Mouse (Mus musculus) kidney, adult 11 months (tissue): ENCODE measurements around the gene Gm10959.
"Not testable (repeated sequence)": the region's sequence is repeated elsewhere in the genome, so short reads cannot be mapped to it uniquely, and the experiment has no call there.

ENCODE experiments used
- DNase-seq: peaks from one replicate; pipeline ENCODE4 v3.0.0; 2022

Gm10959 gene

GRCm38 (mm10) chr3:122919260-122919659, at the start of gene Gm10959:
Gene Gm10959 (minus strand): TSS chr3:122919360.
- DNase-seq, result no peak

- no peak for DNase-seq
These were observed 49.2 kb upstream of the Gm10959 start for GRCm38 (mm10) chr3:122968391-122968790.

GRCm38 (mm10) chr3:122964301-122964700, 45.1 kb upstream of the Gm10959 start:
- DNase-seq, result no peak

GRCm38 (mm10) chr3:122950129-122950528, 31.0 kb upstream of the Gm10959 start:
- DNase-seq, result no peak

- no peak for DNase-seq
These were observed 24.3 kb upstream of the Gm10959 start for GRCm38 (mm10) chr3:122943387-122943890.

- no peak for DNase-seq
These were observed 20.1 kb upstream of the Gm10959 start for GRCm38 (mm10) chr3:122939215-122939614.

- not testable (repeated sequence) for DNase-seq
These were observed 18.0 kb upstream of the Gm10959 start for GRCm38 (mm10) chr3:122937176-122937575.

- no peak for DNase-seq
These were observed 13.3 kb upstream of the Gm10959 start for GRCm38 (mm10) chr3:122932466-122932865.

GRCm38 (mm10) chr3:122929723-122930122, 10.6 kb upstream of the Gm10959 start:
- no peak for DNase-seq

GRCm38 (mm10) chr3:122924009-122924914, 5.1 kb upstream of the Gm10959 start, which contains the start of gene 1810037I17Rik:
Gene 1810037I17Rik (plus strand): TSS chr3:122924203.
- peak; percentile 97 for DNase-seq

- no peak for DNase-seq
These were observed 4.0 kb upstream of the Gm10959 start for GRCm38 (mm10) chr3:122923147-122923546.

- peak; percentile 49 for DNase-seq
These were observed 2.7 kb upstream of the Gm10959 start for GRCm38 (mm10) chr3:122921676-122922527.

- no peak for DNase-seq
These were observed 1.6 kb upstream of the Gm10959 start for GRCm38 (mm10) chr3:122920572-122921435.

GRCm38 (mm10) chr3:122918672-122919071, 488 bp downstream of the Gm10959 start:
- DNase-seq, result no peak

GRCm38 (mm10) chr3:122916191-122916680, 2.9 kb downstream of the Gm10959 start:
- no peak for DNase-seq

GRCm38 (mm10) chr3:122915493-122915892, 3.7 kb downstream of the Gm10959 start:
- DNase-seq, result no peak

- DNase-seq, result no peak
These were observed 11.3 kb downstream of the Gm10959 start for GRCm38 (mm10) chr3:122907841-122908240.

- no peak for DNase-seq
These were observed 15.3 kb downstream of the Gm10959 start for GRCm38 (mm10) chr3:122903746-122904433.

- no peak for DNase-seq
These were observed 20.9 kb downstream of the Gm10959 start for GRCm38 (mm10) chr3:122898254-122898653.

GRCm38 (mm10) chr3:122895189-122895731, 23.9 kb downstream of the Gm10959 start:
- no peak for DNase-seq

GRCm38 (mm10) chr3:122894772-122895171, 24.4 kb downstream of the Gm10959 start, which contains the start of gene Fabp2:
Gene Fabp2 (plus strand): TSS chr3:122895072.
- no peak for DNase-seq
